Mouse (Mus musculus): ENCODE data around the gene Klhl23. TPM values are rescaled to one million over a fixed set of nuclear protein-coding genes. Genes with fewer than 3 reads are reported as not detected.
A peak's percentile ranks its signal among the peaks of the same experiment; 100 is the strongest.
"Not testable (repeated sequence)": the region's sequence is repeated elsewhere in the genome, so short reads cannot be mapped to it uniquely, and the experiment has no call there.

Klhl23 gene
- total RNA-seq (2014; fragmentation: Nextera tagmentation) (25.4 and 31.5 TPM in 2 replicates), total RNA-seq (2017) (35.8 and 41.7 TPM in 2 replicates)

DNA sequence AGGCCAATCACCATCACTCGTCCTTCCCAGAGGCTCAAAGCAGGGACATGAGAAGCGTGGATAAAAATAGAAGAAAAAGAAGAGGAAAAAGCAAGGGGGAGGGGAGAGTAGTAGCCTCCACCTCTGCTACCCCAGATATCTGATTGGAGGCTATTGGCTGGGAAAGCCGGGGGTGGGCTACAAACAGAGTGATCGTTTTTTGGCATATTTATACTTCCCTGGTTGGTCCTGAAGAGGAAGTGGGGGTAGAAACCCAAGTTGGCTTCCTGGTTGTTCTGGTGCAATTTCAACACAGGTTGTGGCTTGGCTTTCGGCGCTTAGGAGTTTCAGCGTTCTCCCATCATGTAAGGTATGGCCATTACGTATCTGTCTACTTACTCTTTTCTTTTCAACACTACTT is at the start of gene Klhl23:
Gene Klhl23 (plus strand): TSS at position 234 of the 400 bp plus-strand sequence.
- ATAC-seq (replicated peaks; ENCODE audit: low FRiP score, low TSS enrichment, poor library complexity, severe bottlenecking): peak; percentile 32

GRCm38 (mm10) chr2:69773331-69773730 is 48.4 kb upstream of the Klhl23 start:
- ATAC-seq (replicated peaks; ENCODE audit: low FRiP score, low TSS enrichment, poor library complexity, severe bottlenecking): no peak

GRCm38 (mm10) chr2:69777985-69778835 is 43.5 kb upstream of the Klhl23 start:
- ATAC-seq (replicated peaks; ENCODE audit: low FRiP score, low TSS enrichment, poor library complexity, severe bottlenecking): peak; percentile 91

DNA sequence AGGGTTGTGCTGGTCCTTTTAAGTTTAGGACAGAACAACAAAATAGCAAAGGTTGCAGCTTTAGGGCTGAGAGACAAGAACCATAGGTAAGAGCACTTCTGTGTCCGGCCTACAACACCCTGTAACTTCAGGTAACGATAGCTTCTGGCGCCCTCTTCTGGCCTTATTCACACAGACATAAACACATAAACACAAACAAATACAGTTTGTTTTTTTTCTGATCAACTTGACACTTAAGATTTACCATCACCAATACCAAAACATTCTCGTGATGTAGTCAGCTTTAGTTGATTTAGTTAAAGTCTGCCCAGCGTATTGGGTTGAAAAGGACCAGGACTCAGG is 42.9 kb upstream of the Klhl23 start:
- ATAC-seq (replicated peaks; ENCODE audit: low FRiP score, low TSS enrichment, poor library complexity, severe bottlenecking): peak; percentile 83

DNA sequence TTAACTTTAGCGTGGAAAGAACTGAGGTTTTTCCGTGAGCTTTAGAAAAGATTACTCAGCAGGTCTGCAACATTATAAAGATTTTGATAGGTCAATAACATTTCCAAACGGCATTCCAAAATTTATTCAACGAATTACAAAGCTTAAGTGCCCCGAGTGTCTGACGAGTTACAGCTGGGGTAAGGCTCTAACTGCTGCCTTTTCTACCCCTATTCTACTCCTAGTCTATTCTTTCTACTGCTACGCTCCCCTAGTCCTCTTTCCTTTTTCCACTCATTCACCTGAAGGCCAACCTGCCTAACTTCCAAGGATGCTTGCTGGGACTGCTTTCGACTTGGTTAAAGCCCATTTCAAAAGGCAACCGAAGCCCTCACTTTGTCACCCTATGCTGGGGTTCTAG is 32.8 kb upstream of the Klhl23 start:
- no peak for ATAC-seq (replicated peaks; ENCODE audit: low FRiP score, low TSS enrichment, poor library complexity, severe bottlenecking)

DNA sequence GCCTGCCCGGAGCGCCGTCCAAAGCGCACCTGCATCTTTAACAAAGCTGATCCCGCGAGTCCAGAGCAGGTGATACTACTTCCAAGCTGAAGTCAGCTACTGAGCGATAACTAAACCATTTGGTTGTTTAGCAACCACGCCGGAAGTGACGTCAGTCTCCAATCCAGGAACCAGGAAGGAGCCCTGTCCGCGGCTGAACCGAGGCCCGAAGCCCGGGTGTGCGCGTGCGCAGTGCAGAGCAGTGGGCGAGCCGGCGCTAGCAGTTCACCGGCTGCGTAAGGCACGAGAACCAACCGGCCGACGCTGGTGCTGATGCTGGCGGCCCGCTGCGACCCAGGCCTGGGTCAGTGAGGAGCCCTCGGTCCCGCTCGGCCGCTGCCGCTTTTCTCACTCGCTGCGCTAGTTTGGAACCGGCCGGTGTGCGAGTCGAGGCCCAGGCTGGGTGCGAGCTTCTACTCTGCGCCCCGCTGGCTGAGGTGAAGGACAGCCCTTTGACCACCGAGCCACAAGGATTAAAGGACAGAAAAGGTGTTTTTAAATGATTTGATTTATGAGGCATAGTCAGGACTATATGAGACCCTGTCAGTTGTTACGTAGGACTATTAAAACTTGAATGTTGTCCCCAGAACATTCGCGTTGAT is 32.2 kb upstream of the Klhl23 start, which contains the start of the genes Ccdc173 and Phospho2:
Gene Ccdc173 (minus strand): TSS at position 147 of the 641 bp plus-strand sequence.
Gene Phospho2 (plus strand): TSS at position 195 of the 641 bp plus-strand sequence.
- peak; percentile 92 for ATAC-seq (replicated peaks; ENCODE audit: low FRiP score, low TSS enrichment, poor library complexity, severe bottlenecking)

GRCm38 (mm10) chr2:69790285-69790684 is 31.5 kb upstream of the Klhl23 start:
- peak; percentile 87 for ATAC-seq (replicated peaks; ENCODE audit: low FRiP score, low TSS enrichment, poor library complexity, severe bottlenecking)

- ATAC-seq (replicated peaks; ENCODE audit: low FRiP score, low TSS enrichment, poor library complexity, severe bottlenecking): no peak
These were observed 31.0 kb upstream of the Klhl23 start for GRCm38 (mm10) chr2:69790722-69791121.

GRCm38 (mm10) chr2:69802911-69803312 is 18.8 kb upstream of the Klhl23 start:
- peak; percentile 94 for ATAC-seq (replicated peaks; ENCODE audit: low FRiP score, low TSS enrichment, poor library complexity, severe bottlenecking)

GRCm38 (mm10) chr2:69803756-69804155 is 18.0 kb upstream of the Klhl23 start:
- ATAC-seq (replicated peaks; ENCODE audit: low FRiP score, low TSS enrichment, poor library complexity, severe bottlenecking): no peak

GRCm38 (mm10) chr2:69804663-69805062 is 17.1 kb upstream of the Klhl23 start:
- ATAC-seq (replicated peaks; ENCODE audit: low FRiP score, low TSS enrichment, poor library complexity, severe bottlenecking): not testable (repeated sequence)

- ATAC-seq (replicated peaks; ENCODE audit: low FRiP score, low TSS enrichment, poor library complexity, severe bottlenecking): no peak
These were observed 11.6 kb upstream of the Klhl23 start for GRCm38 (mm10) chr2:69810169-69810568.

DNA sequence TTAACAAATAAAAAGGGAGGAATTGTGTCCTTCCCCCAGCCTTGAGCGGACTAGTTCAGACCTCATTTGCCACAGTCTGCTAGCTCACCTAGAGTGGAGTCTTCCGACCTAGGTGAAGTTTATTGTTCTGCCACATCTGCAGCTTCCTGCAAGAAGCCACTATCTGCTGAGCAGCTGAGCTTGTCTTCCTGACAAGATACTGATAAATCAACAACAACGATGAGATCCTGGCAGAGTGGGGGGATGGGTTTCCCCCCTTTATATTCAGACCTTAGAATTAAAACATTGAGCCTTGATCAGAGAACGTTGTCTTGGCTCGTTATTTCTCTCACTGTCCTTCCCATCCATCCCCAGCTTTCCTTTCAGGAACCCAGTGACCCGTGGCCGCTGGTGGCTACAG is 10.4 kb upstream of the Klhl23 start:
- ATAC-seq (replicated peaks; ENCODE audit: low FRiP score, low TSS enrichment, poor library complexity, severe bottlenecking): not testable (repeated sequence)

- peak; percentile 75 for ATAC-seq (replicated peaks; ENCODE audit: low FRiP score, low TSS enrichment, poor library complexity, severe bottlenecking)
These were observed 5.2 kb upstream of the Klhl23 start for GRCm38 (mm10) chr2:69816575-69816974.

DNA sequence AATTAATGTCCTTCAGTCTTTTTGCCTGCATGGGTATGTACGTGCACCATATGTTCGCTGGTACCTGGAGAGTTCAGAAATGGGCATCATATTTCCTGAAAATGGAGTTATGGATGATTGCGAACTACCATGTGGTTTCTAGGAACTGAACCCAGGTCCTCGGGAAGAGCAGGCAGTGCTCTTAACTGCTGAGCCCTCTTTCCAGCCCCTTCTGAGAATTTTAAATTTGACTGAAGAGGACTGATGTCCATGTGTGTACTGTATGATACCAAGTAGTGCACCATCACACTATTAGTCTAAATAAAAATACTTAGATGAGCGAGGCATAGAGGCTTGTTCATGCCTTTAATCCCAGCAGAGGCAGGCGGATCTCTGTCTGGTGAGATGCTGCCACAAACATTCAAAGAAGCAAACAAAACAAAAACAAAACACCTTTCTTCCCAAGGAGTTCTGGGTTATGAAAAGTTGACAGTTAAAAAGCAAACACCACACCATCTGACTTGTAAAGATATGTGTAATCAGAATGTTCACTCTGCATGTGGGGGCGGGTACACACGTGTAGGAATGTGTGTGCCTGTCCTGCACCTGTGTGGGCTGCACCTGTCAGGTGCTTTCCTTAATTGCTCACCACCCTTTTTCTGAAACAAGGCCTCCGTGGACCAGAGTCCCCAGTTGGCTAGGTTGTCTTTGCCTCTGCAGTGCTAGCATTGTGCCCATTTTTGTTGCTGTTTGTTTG is 3.2 kb upstream of the Klhl23 start:
- ATAC-seq (replicated peaks; ENCODE audit: low FRiP score, low TSS enrichment, poor library complexity, severe bottlenecking): peak; percentile 64

GRCm38 (mm10) chr2:69820201-69820600 is 1.5 kb upstream of the Klhl23 start:
- ATAC-seq (replicated peaks; ENCODE audit: low FRiP score, low TSS enrichment, poor library complexity, severe bottlenecking): no peak

GRCm38 (mm10) chr2:69822361-69823128 is 801 bp downstream of the Klhl23 start:
- ATAC-seq (replicated peaks; ENCODE audit: low FRiP score, low TSS enrichment, poor library complexity, severe bottlenecking): 0 out of 2 replicates have a peak, but pooled peaks have one; percentile 32

DNA sequence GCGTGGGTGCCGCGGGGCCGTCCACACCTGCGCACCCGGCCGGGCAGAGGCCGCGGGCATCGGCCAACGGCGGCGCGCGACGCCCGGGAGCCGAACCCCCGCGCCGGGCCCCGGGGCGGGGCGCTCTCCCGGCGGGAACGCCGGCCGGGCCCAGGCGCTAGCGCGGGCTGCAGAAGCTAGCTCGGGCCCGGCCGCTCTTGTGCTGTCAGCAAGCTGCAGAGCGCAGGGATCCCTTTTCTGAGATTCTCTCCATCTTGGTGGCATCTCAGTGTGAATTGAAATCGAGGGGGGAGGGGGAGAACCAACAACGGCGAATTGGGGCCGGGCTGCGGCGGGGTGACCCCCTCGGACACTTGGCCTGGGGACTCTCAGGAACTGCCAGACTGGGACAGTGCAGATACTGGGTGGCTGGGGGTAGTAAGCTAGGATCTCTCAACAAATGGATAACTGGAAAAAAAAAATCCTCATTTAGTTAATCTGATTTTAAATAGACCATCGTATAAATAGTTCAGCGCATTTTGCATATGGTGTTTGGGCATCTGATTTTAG is 1.5 kb downstream of the Klhl23 start:
- no peak for ATAC-seq (replicated peaks; ENCODE audit: low FRiP score, low TSS enrichment, poor library complexity, severe bottlenecking)

GRCm38 (mm10) chr2:69825898-69826297 is 4.2 kb downstream of the Klhl23 start:
- no peak for ATAC-seq (replicated peaks; ENCODE audit: low FRiP score, low TSS enrichment, poor library complexity, severe bottlenecking)
